Mouse (Mus musculus) kidney, adult 2 months (tissue): ENCODE results near the gene Fgf4.

Experiments used
- CTCF ChIP-seq: fragments of 200-500 bp; conservative IDR thresholded peaks from 2 replicates; pipeline ENCODE4 v1.5.1; 2011; ENCODE audit warnings: low read depth, mild to moderate bottlenecking, control low read depth, low read length, moderate library complexity, mixed read lengths; ENCODE audit not compliant: insufficient read depth, insufficient read length
- POLR2A ChIP-seq: fragments of 200-500 bp; IDR thresholded peaks from one replicate; pipeline ENCODE4 v1.6.1; 2011; ENCODE audit warnings: low read depth, low read length, control low read depth

DNA sequence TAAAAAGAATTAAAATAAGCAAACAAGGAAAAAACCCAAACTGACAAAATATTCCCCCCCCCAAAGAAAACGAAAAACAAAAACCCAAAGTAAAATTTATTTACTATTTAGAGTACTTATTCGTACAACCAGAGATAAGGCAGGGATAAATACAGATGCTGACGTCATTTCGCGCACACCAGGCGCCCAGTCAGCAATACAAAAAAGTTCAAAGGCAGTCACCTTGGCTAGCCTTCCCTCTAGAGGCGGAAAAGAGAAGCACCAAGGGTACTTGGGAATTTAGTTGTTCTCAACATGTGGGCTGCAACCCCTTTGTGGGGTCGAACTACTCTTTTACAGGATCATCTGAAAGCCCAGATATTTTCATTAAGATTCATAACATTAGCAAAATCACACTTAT lies 60.6 kb downstream of the Fgf4 start:
- TF ChIP-seq POLR2A (no peak), CTCF (no peak; the same call in 1 of the 2 replicates)
